Mouse (Mus musculus) c-Kit-positive CD71-negative TER-119-negative erythroid progenitor cells, embryonic 14.5 days (primary cell): Measurements from ENCODE around the gene Pdcd6ip.
A peak's percentile ranks its signal among the peaks of the same experiment; 100 is the strongest.
"Not testable (repeated sequence)": the region's sequence is repeated elsewhere in the genome, so short reads cannot be mapped to it uniquely, and the experiment has no call there.

ENCODE experiments used
- DNase-seq: peaks from one replicate; pipeline ENCODE4 v3.0.0-alpha.2; 2013; ENCODE audit warnings: low read depth

Gene Pdcd6ip

GRCm38 (mm10) chr9:113707481-113708360 is at the start of gene Pdcd6ip:
TSS of gene Pdcd6ip (minus strand) at chr9:113708259.
- DNase-seq, result peak; percentile 65

- peak; percentile 9 for DNase-seq
Observed at GRCm38 (mm10) chr9:113755888-113756719, 48.0 kb upstream of the Pdcd6ip start.

GRCm38 (mm10) chr9:113749356-113749755 is 41.3 kb upstream of the Pdcd6ip start:
- no peak for DNase-seq

- DNase-seq, result no peak
Observed at GRCm38 (mm10) chr9:113743291-113743690, 35.2 kb upstream of the Pdcd6ip start.

- DNase-seq, result no peak
Observed at GRCm38 (mm10) chr9:113742361-113742794, 34.3 kb upstream of the Pdcd6ip start.

GRCm38 (mm10) chr9:113741637-113742137 is 33.6 kb upstream of the Pdcd6ip start:
- DNase-seq, result no peak

GRCm38 (mm10) chr9:113741108-113741636 is 33.1 kb upstream of the Pdcd6ip start, which contains the start of gene Clasp2:
TSS of gene Clasp2 (plus strand) at chr9:113741473.
- DNase-seq, result peak; percentile 53

GRCm38 (mm10) chr9:113738941-113739340 is 30.9 kb upstream of the Pdcd6ip start:
- no peak for DNase-seq

- DNase-seq, result no peak
Observed at GRCm38 (mm10) chr9:113738021-113738420, 30.0 kb upstream of the Pdcd6ip start.

GRCm38 (mm10) chr9:113735920-113736319 is 27.9 kb upstream of the Pdcd6ip start:
- DNase-seq, result no peak

GRCm38 (mm10) chr9:113731540-113731939 is 23.5 kb upstream of the Pdcd6ip start:
- no peak for DNase-seq

- no peak for DNase-seq
Observed at GRCm38 (mm10) chr9:113726991-113727680, 19.1 kb upstream of the Pdcd6ip start.

- no peak for DNase-seq
Observed at GRCm38 (mm10) chr9:113726131-113726530, 18.1 kb upstream of the Pdcd6ip start.

GRCm38 (mm10) chr9:113725609-113726008 is 17.6 kb upstream of the Pdcd6ip start:
- DNase-seq, result not testable (repeated sequence)

GRCm38 (mm10) chr9:113724646-113725045 is 16.6 kb upstream of the Pdcd6ip start:
- DNase-seq, result no peak

- no peak for DNase-seq
Observed at GRCm38 (mm10) chr9:113719063-113719462, 11.0 kb upstream of the Pdcd6ip start.

GRCm38 (mm10) chr9:113710871-113711270 is 2.8 kb upstream of the Pdcd6ip start:
- DNase-seq, result no peak

GRCm38 (mm10) chr9:113708361-113709280 is 562 bp upstream of the Pdcd6ip start:
- no peak for DNase-seq

- no peak for DNase-seq
Observed at GRCm38 (mm10) chr9:113706841-113707240, 1.2 kb downstream of the Pdcd6ip start.

- no peak for DNase-seq
Observed at GRCm38 (mm10) chr9:113706108-113706507, 2.0 kb downstream of the Pdcd6ip start.
